Mouse (Mus musculus) kidney, postnatal 4 days (tissue): Measurements from ENCODE around the gene St6galnac3.
"Not testable (repeated sequence)": the region's sequence is repeated elsewhere in the genome, so short reads cannot be mapped to it uniquely, and the experiment has no call there.

Source experiments
- DNase-seq, 2 experiments: peaks; one replicate each; pipeline ENCODE4 v3.0.0; 2021; ENCODE audit warnings: mixed read lengths in 2 of 2

The St6galnac3 gene

GRCm38 (mm10) chr3:153724701-153725668 is at the start of gene St6galnac3:
Gene St6galnac3 (minus strand): TSS chr3:153725174.
- DNase-seq = peak; percentile 93 to 96

GRCm38 (mm10) chr3:153774568-153774967 is 49.6 kb upstream of the St6galnac3 start:
- no peak for DNase-seq

GRCm38 (mm10) chr3:153771479-153771878 is 46.5 kb upstream of the St6galnac3 start:
- DNase-seq = no peak

GRCm38 (mm10) chr3:153770573-153770972 is 45.6 kb upstream of the St6galnac3 start:
- no peak for DNase-seq

GRCm38 (mm10) chr3:153769220-153769619 is 44.2 kb upstream of the St6galnac3 start:
- no peak for DNase-seq

- no peak for DNase-seq
Measured at GRCm38 (mm10) chr3:153765171-153765570, 40.2 kb upstream of the St6galnac3 start.

- no peak for DNase-seq
Measured at GRCm38 (mm10) chr3:153764760-153765159, 39.8 kb upstream of the St6galnac3 start.

- DNase-seq = peak; percentile 25 to 45
Measured at GRCm38 (mm10) chr3:153761171-153761570, 36.2 kb upstream of the St6galnac3 start.

GRCm38 (mm10) chr3:153759269-153759668 is 34.3 kb upstream of the St6galnac3 start:
- DNase-seq = no peak

GRCm38 (mm10) chr3:153756500-153756996 is 31.6 kb upstream of the St6galnac3 start:
- DNase-seq = no peak

GRCm38 (mm10) chr3:153755785-153756326 is 30.9 kb upstream of the St6galnac3 start:
- not testable (repeated sequence) for DNase-seq

GRCm38 (mm10) chr3:153751435-153751834 is 26.5 kb upstream of the St6galnac3 start:
- DNase-seq = no peak

GRCm38 (mm10) chr3:153749359-153749758 is 24.4 kb upstream of the St6galnac3 start:
- no peak for DNase-seq

- no peak for DNase-seq
Measured at GRCm38 (mm10) chr3:153748293-153748692, 23.3 kb upstream of the St6galnac3 start.

GRCm38 (mm10) chr3:153745099-153745498 is 20.1 kb upstream of the St6galnac3 start:
- no peak for DNase-seq

GRCm38 (mm10) chr3:153744447-153744846 is 19.5 kb upstream of the St6galnac3 start:
- DNase-seq = no peak

- DNase-seq = no peak
Measured at GRCm38 (mm10) chr3:153741800-153742199, 16.8 kb upstream of the St6galnac3 start.

GRCm38 (mm10) chr3:153739351-153739750 is 14.4 kb upstream of the St6galnac3 start:
- DNase-seq = peak; percentile 26 to 46

GRCm38 (mm10) chr3:153738421-153738820 is 13.4 kb upstream of the St6galnac3 start:
- no peak for DNase-seq

GRCm38 (mm10) chr3:153736756-153737280 is 11.8 kb upstream of the St6galnac3 start:
- no peak for DNase-seq

GRCm38 (mm10) chr3:153735796-153736549 is 11.0 kb upstream of the St6galnac3 start:
- no peak for DNase-seq

GRCm38 (mm10) chr3:153734741-153735140 is 9.8 kb upstream of the St6galnac3 start:
- no peak for DNase-seq
